Mouse (Mus musculus) heart, embryonic 12.5 days (tissue): Measurements from ENCODE around the gene Ccl26. TPM values are rescaled to one million over a fixed set of nuclear protein-coding genes. Genes with fewer than 3 reads are reported as not detected.
"Not testable (repeated sequence)": the region's sequence is repeated elsewhere in the genome, so short reads cannot be mapped to it uniquely, and the experiment has no call there.

Experiments
- ATAC-seq: fragments of 200-750 bp; cut with Nextera tagmentation; 2 replicates; pipeline ENCODE4 v1.8.0; 2017; ENCODE audit warnings: moderate TSS enrichment, moderate library complexity; ENCODE audit not compliant: insufficient number of reproducible peaks, low FRiP score
- H3K27ac ChIP-seq: fragments of 300-500 bp; sonication (generic); 2 replicates; pipeline ENCODE4 v1.5.1; 2016; ENCODE audit warnings: mild to moderate bottlenecking, moderate library complexity; ENCODE audit not compliant: poor library complexity, severe bottlenecking
- H3K27me3 ChIP-seq: fragments of 300-500 bp; sonication (generic); replicated peaks from 2 replicates; pipeline ENCODE4 v1.6.1; 2016; ENCODE audit warnings: mild to moderate bottlenecking, moderate library complexity
- H3K36me3 ChIP-seq: fragments of 300-500 bp; sonication (generic); 2 replicates; pipeline ENCODE4 v1.6.1; 2016; ENCODE audit warnings: mild to moderate bottlenecking, moderate library complexity
- H3K4me1 ChIP-seq: fragments of 300-500 bp; sonication (generic); replicated peaks from 2 replicates; pipeline ENCODE4 v1.6.1; 2016; ENCODE audit warnings: mild to moderate bottlenecking
- H3K4me2 ChIP-seq: fragments of 300-500 bp; sonication (generic); 2 replicates; pipeline ENCODE4 v1.6.1; 2016; ENCODE audit warnings: mild to moderate bottlenecking, moderate library complexity
- H3K4me3 ChIP-seq: fragments of 300-500 bp; sonication (generic); 2 replicates; pipeline ENCODE4 v1.5.1; 2016; ENCODE audit warnings: mild to moderate bottlenecking
- H3K9ac ChIP-seq: fragments of 300-500 bp; sonication (generic); 2 replicates; pipeline ENCODE4 v1.6.1; 2016; ENCODE audit warnings: mild to moderate bottlenecking, moderate library complexity
- H3K9me3 ChIP-seq: fragments of 300-500 bp; sonication (generic); replicated peaks from 2 replicates; pipeline ENCODE4 v1.6.1; 2016; ENCODE audit warnings: mild to moderate bottlenecking, moderate library complexity
- WGBS: fragments of 180-500 bp; shearing (Covaris S2); methylation state at CpG from one replicate; pipeline ENCODE4 v1.1.7; 2016; 5-methylcytosine and 5-hydroxymethylcytosine counted together
- polyA plus RNA-seq: library from polyadenylated mRNA; unstranded; fragments of >200 nt; fragmentation: Nextera tagmentation; extraction: Ambion mirVana; gene quantifications from 2 replicates; pipeline ENCODE4 v1.2.1, GENCODE M21; 2016

The Ccl26 gene
- polyA plus RNA-seq, result not detected in 2 replicates

- H3K4me2 ChIP-seq, result no peak within 1 kb of the TSS
- no peaks in the 10 kb centered on the region for H3K4me1 ChIP-seq
- WGBS, result 78% methylated on average over 3 of the region's 3 CpGs
- no peaks in the 10 kb centered on the region; the same call in 1 of the 2 replicates for H3K9me3 ChIP-seq
- no peak within 1 kb of the TSS for H3K27ac ChIP-seq
- H3K27me3 ChIP-seq, result no peaks in the 10 kb centered on the region
- no peak for ATAC-seq
- no peak within 1 kb of the TSS for H3K9ac ChIP-seq
- H3K36me3 ChIP-seq, result no peaks in the 10 kb centered on the region
- H3K4me3 ChIP-seq, result no peak within 1 kb of the TSS
Observed at GRCm38 (mm10) chr5:135563469-135563868, at the start of gene Ccl26. TSS of gene Ccl26 (minus strand) at chr5:135563569.

GRCm38 (mm10) chr5:135609794-135610193 is 46.4 kb upstream of the Ccl26 start:
- H3K9me3 ChIP-seq, result peaks cover 5% of the 10 kb centered on the region
- WGBS, result 58% methylated on average over 4 of the region's 4 CpGs
- 0 out of 2 replicates have a peak, but pooled peaks cover 3% of the 10 kb centered on the region for H3K27me3 ChIP-seq
- H3K9ac ChIP-seq, result no peak overlapping the region
- H3K4me1 ChIP-seq, result no peaks in the 10 kb centered on the region
- H3K4me2 ChIP-seq, result no peak overlapping the region
- H3K4me3 ChIP-seq, result no peak overlapping the region
- no peak overlapping the region for H3K27ac ChIP-seq
- no peaks in the 10 kb centered on the region for H3K36me3 ChIP-seq
- ATAC-seq, result no peak

- peaks cover 11% of the 10 kb centered on the region for H3K9me3 ChIP-seq
- ATAC-seq, result no peak
- no peaks in the 10 kb centered on the region for H3K27me3 ChIP-seq
- 37% methylated on average over 1 of the region's 1 CpGs for WGBS
- H3K36me3 ChIP-seq, result no peaks in the 10 kb centered on the region
- no peak overlapping the region for H3K27ac ChIP-seq
- H3K4me2 ChIP-seq, result no peak overlapping the region
- no peak overlapping the region for H3K9ac ChIP-seq
- no peak overlapping the region for H3K4me3 ChIP-seq
- H3K4me1 ChIP-seq, result no peaks in the 10 kb centered on the region
Observed at GRCm38 (mm10) chr5:135607581-135607980, 44.2 kb upstream of the Ccl26 start.

GRCm38 (mm10) chr5:135606717-135607116 is 43.3 kb upstream of the Ccl26 start:
- not testable (repeated sequence) for H3K4me1 ChIP-seq, H3K9ac ChIP-seq, H3K36me3 ChIP-seq, H3K4me3 ChIP-seq, H3K9me3 ChIP-seq, H3K27ac ChIP-seq, H3K27me3 ChIP-seq, H3K4me2 ChIP-seq, ATAC-seq
- no CpG with 5 or more reads among the region's 1 CpGs for WGBS

- not testable (repeated sequence) for H3K4me3 ChIP-seq, H3K36me3 ChIP-seq, H3K9ac ChIP-seq, ATAC-seq, H3K27ac ChIP-seq, H3K4me2 ChIP-seq, H3K9me3 ChIP-seq, H3K4me1 ChIP-seq, H3K27me3 ChIP-seq
- no CpG with 5 or more reads among the region's 1 CpGs for WGBS
Observed at GRCm38 (mm10) chr5:135604643-135605042, 41.3 kb upstream of the Ccl26 start.

GRCm38 (mm10) chr5:135589996-135590784 is 26.8 kb upstream of the Ccl26 start:
- Histone ChIP-seq H3K9me3 (peaks cover 5% of the 10 kb centered on the region), H3K27me3 (no peaks in the 10 kb centered on the region), H3K36me3 (no peaks in the 10 kb centered on the region), H3K4me2 (no peak overlapping the region), H3K4me1 (no peaks in the 10 kb centered on the region), H3K4me3 (no peak overlapping the region), H3K9ac (no peak overlapping the region), H3K27ac (no peak overlapping the region)
- no peak for ATAC-seq
- 72% methylated on average over 12 of the region's 12 CpGs for WGBS

GRCm38 (mm10) chr5:135587764-135588163 is 24.4 kb upstream of the Ccl26 start:
- Histone ChIP-seq H3K9me3 (peaks cover 5% of the 10 kb centered on the region), H3K27me3 (no peaks in the 10 kb centered on the region), H3K27ac (no peak overlapping the region), H3K4me3 (no peak overlapping the region), H3K4me1 (no peaks in the 10 kb centered on the region), H3K36me3 (no peaks in the 10 kb centered on the region), H3K9ac (no peak overlapping the region), H3K4me2 (no peak overlapping the region)
- WGBS, result 78% methylated on average over 4 of the region's 4 CpGs
- no peak for ATAC-seq

- Histone ChIP-seq H3K4me3 (no peak overlapping the region), H3K4me2 (no peak overlapping the region), H3K27ac (no peak overlapping the region), H3K9me3 (0 out of 2 replicates have a peak, but pooled peaks cover 3% of the 10 kb centered on the region), H3K27me3 (no peaks in the 10 kb centered on the region), H3K36me3 (no peaks in the 10 kb centered on the region), H3K4me1 (no peaks in the 10 kb centered on the region), H3K9ac (no peak overlapping the region)
- no peak for ATAC-seq
- WGBS, result 82% methylated on average over 8 of the region's 8 CpGs
Observed at GRCm38 (mm10) chr5:135585691-135586090, 22.3 kb upstream of the Ccl26 start.

- H3K27ac ChIP-seq, result no peak overlapping the region
- no peaks in the 10 kb centered on the region for H3K27me3 ChIP-seq
- H3K36me3 ChIP-seq, result no peaks in the 10 kb centered on the region
- no peak overlapping the region for H3K9ac ChIP-seq
- no peaks in the 10 kb centered on the region for H3K4me1 ChIP-seq
- WGBS, result 70% methylated on average over 4 of the region's 4 CpGs
- peaks cover 8% of the 10 kb centered on the region for H3K9me3 ChIP-seq
- H3K4me3 ChIP-seq, result no peak overlapping the region
- no peak for ATAC-seq
- no peak overlapping the region for H3K4me2 ChIP-seq
Observed at GRCm38 (mm10) chr5:135582330-135582729, 19.0 kb upstream of the Ccl26 start.

GRCm38 (mm10) chr5:135579331-135579751 is 16.0 kb upstream of the Ccl26 start:
- Histone ChIP-seq H3K27ac (no peak overlapping the region), H3K4me2 (no peak overlapping the region), H3K9ac (no peak overlapping the region), H3K4me1 (no peaks in the 10 kb centered on the region), H3K4me3 (no peak overlapping the region), H3K36me3 (no peaks in the 10 kb centered on the region), H3K27me3 (no peaks in the 10 kb centered on the region), H3K9me3 (peaks cover 8% of the 10 kb centered on the region)
- 82% methylated on average over 10 of the region's 10 CpGs for WGBS
- ATAC-seq, result no peak

GRCm38 (mm10) chr5:135576055-135576454 is 12.7 kb upstream of the Ccl26 start:
- Histone ChIP-seq H3K9me3 (peaks cover 5% of the 10 kb centered on the region), H3K4me3 (no peak overlapping the region), H3K9ac (no peak overlapping the region), H3K36me3 (no peaks in the 10 kb centered on the region), H3K27ac (no peak overlapping the region), H3K4me2 (no peak overlapping the region), H3K4me1 (no peaks in the 10 kb centered on the region), H3K27me3 (no peaks in the 10 kb centered on the region; the same call in 1 of the 2 replicates)
- 57% methylated on average over 4 of the region's 4 CpGs for WGBS
- no peak for ATAC-seq

- no peaks in the 10 kb centered on the region for H3K9me3 ChIP-seq
- no peak within 1 kb of the TSS for H3K9ac ChIP-seq
- H3K36me3 ChIP-seq, result no peaks in the 10 kb centered on the region
- H3K4me1 ChIP-seq, result no peaks in the 10 kb centered on the region
- no peaks in the 10 kb centered on the region; the same call in 1 of the 2 replicates for H3K27me3 ChIP-seq
- no peak within 1 kb of the TSS for H3K4me2 ChIP-seq
- ATAC-seq, result no peak
- H3K4me3 ChIP-seq, result no peak within 1 kb of the TSS
- WGBS, result 81% methylated on average over 6 of the region's 6 CpGs
- H3K27ac ChIP-seq, result no peak within 1 kb of the TSS
Observed at GRCm38 (mm10) chr5:135573006-135573405, 9.6 kb upstream of the Ccl26 start, which contains the start of gene Ccl24. TSS of gene Ccl24 (minus strand) at chr5:135573049.
